Comparison of ENCODE assay signal across 24 mouse cellular contexts in genomic region chr1:187178546-187178945, GRCm38 (mm10). TPM values are rescaled to one million over a fixed set of nuclear protein-coding genes. Genes with fewer than 3 reads are reported as not detected.
"Had no signal": no experiment of that assay in that cellular context is flagged by ENCODE, and none has a peak within 500 bp of the region (broad histone marks: within the 10 kb centered on the region; RNA-seq: fewer than 3 reads in every experiment).

No protein-coding gene starts in this region.

- H3K36me3 ChIP-seq: heart, embryonic 12.5 days; hindbrain, embryonic 10.5 days; hindbrain, embryonic 12.5 days; intestine, embryonic 15.5 days; limb, embryonic 10.5 days; limb, embryonic 12.5 days; liver, embryonic 13.5 days had no signal

- H3K27me3 ChIP-seq: heart, embryonic 12.5 days; hindbrain, embryonic 12.5 days; intestine, embryonic 15.5 days; limb, embryonic 12.5 days; liver, embryonic 13.5 days had no signal

- H3K27ac ChIP-seq: gastrocnemius, adult 2 months; heart, adult 2 months; hindbrain, embryonic 10.5 days; hindbrain, embryonic 12.5 days; hindbrain, embryonic 14.5 days; intestine, embryonic 15.5 days; left cerebral cortex, adult 2 months; limb, embryonic 10.5 days; limb, embryonic 12.5 days; liver, embryonic 13.5 days had no signal

- DNase-seq: gastrocnemius, adult 2 months; gastrocnemius, postnatal 14 days; gastrocnemius, postnatal 36 days; heart, adult 11 months; heart, adult 2 months; heart, postnatal 10 days; heart, postnatal 4 days; kidney, adult 18-20 months; kidney, adult 8-10 months; kidney, postnatal 10 days; kidney, postnatal 25 days; kidney, postnatal 4 days; layer of hippocampus, adult 9-11 months; liver; liver, embryonic 13.5 days had no signal

- H3K9me3 ChIP-seq: heart, embryonic 12.5 days; hindbrain, embryonic 10.5 days; hindbrain, embryonic 12.5 days; intestine, embryonic 15.5 days; limb, embryonic 10.5 days; limb, embryonic 12.5 days; liver, embryonic 13.5 days had no signal

- H3K4me1 ChIP-seq: hindbrain, embryonic 10.5 days; hindbrain, embryonic 12.5 days; intestine, embryonic 15.5 days; limb, embryonic 12.5 days; liver, embryonic 13.5 days had no signal

- H3K4me3 ChIP-seq: gastrocnemius, adult 2 months; heart, adult 2 months; heart, embryonic 12.5 days; hindbrain, embryonic 10.5 days; hindbrain, embryonic 12.5 days; intestine, embryonic 15.5 days; left cerebral cortex, adult 2 months; limb, embryonic 10.5 days; limb, embryonic 12.5 days; liver, embryonic 13.5 days had no signal

RNA-seq across cellular contexts. Expression of gene Spata17, which starts 36.7 kb away (rescaled TPM):
- total RNA-seq: gastrocnemius, adult 2 months; gastrocnemius, postnatal 14 days; gastrocnemius, postnatal 36 days had no signal
- polyA plus RNA-seq: inflammation-experienced regulatory T-cells, adult 6 months had no signal
